Mouse (Mus musculus) adipocyte (in vitro differentiated cells): ENCODE results near the gene Gm43552.
"Not testable (repeated sequence)": the region's sequence is repeated elsewhere in the genome, so short reads cannot be mapped to it uniquely, and the experiment has no call there.

Source experiments
- DNase-seq: peaks from one replicate; pipeline ENCODE4 v3.0.0-alpha.2; 2016; ENCODE audit warnings: low spot score

Gm43552 gene

GRCm38 (mm10) chr5:65492716-65493531, at the start of gene Gm43552:
TSS of gene Gm43552 (minus strand) at chr5:65492833.
- DNase-seq = peak; percentile 95

- DNase-seq = no peak
These were observed 49.3 kb upstream of the Gm43552 start for GRCm38 (mm10) chr5:65541889-65542288.

GRCm38 (mm10) chr5:65539786-65540185, 47.2 kb upstream of the Gm43552 start:
- DNase-seq = no peak

- DNase-seq = peak; percentile 55
These were observed 46.2 kb upstream of the Gm43552 start for GRCm38 (mm10) chr5:65538829-65539228.

- peak; percentile 46 for DNase-seq
These were observed 45.5 kb upstream of the Gm43552 start for GRCm38 (mm10) chr5:65538121-65538520.

- DNase-seq = peak; percentile 58
These were observed 44.9 kb upstream of the Gm43552 start for GRCm38 (mm10) chr5:65537420-65538071.

- peak; percentile 92 for DNase-seq
These were observed 44.3 kb upstream of the Gm43552 start, which contains the start of the genes Smim14 and Ube2k for GRCm38 (mm10) chr5:65536751-65537419. TSS of gene Smim14 (minus strand) at chr5:65537184. TSS of gene Ube2k (plus strand) at chr5:65537233.

- not testable (repeated sequence) for DNase-seq
These were observed 43.4 kb upstream of the Gm43552 start for GRCm38 (mm10) chr5:65536068-65536465.

GRCm38 (mm10) chr5:65535457-65536067, 42.9 kb upstream of the Gm43552 start:
- DNase-seq = peak; percentile 66

GRCm38 (mm10) chr5:65534496-65534895, 41.9 kb upstream of the Gm43552 start:
- DNase-seq = no peak

- DNase-seq = no peak
These were observed 38.6 kb upstream of the Gm43552 start for GRCm38 (mm10) chr5:65531283-65531682.

GRCm38 (mm10) chr5:65525674-65526443, 33.2 kb upstream of the Gm43552 start:
- DNase-seq = no peak

GRCm38 (mm10) chr5:65524831-65525230, 32.2 kb upstream of the Gm43552 start:
- no peak for DNase-seq

- DNase-seq = no peak
These were observed 29.2 kb upstream of the Gm43552 start for GRCm38 (mm10) chr5:65521803-65522202.

- DNase-seq = no peak
These were observed 22.1 kb upstream of the Gm43552 start for GRCm38 (mm10) chr5:65514635-65515278.

- DNase-seq = peak; percentile 70
These were observed 20.9 kb upstream of the Gm43552 start for GRCm38 (mm10) chr5:65513506-65513905.

GRCm38 (mm10) chr5:65508395-65508794, 15.8 kb upstream of the Gm43552 start:
- peak; percentile 95 for DNase-seq

- no peak for DNase-seq
These were observed 13.2 kb upstream of the Gm43552 start for GRCm38 (mm10) chr5:65505786-65506185.

- DNase-seq = no peak
These were observed 8.8 kb upstream of the Gm43552 start for GRCm38 (mm10) chr5:65501407-65501806.

GRCm38 (mm10) chr5:65500231-65500630, 7.6 kb upstream of the Gm43552 start:
- no peak for DNase-seq
